Mouse (Mus musculus) liver, adult 2 months (tissue): ENCODE measurements around the gene Fam3c.

Experiments used
- CTCF ChIP-seq: fragments of 200-500 bp; IDR thresholded peaks from 2 replicates; pipeline ENCODE4 v1.5.1; 2011; ENCODE audit warnings: low read depth, low read length, control low read depth
- POLR2A ChIP-seq: fragments of 200-500 bp; IDR thresholded peaks from 2 replicates; pipeline ENCODE4 v1.6.1; 2011; ENCODE audit warnings: low read length, control low read depth; ENCODE audit not compliant: insufficient read depth; ENCODE audit errors: extremely low read depth

- no peak for TF ChIP-seq CTCF
- TF ChIP-seq POLR2A = no peak
Observed at GRCm38 (mm10) chr6:22298059-22298458, 58.0 kb downstream of the Fam3c start.
